Mouse (Mus musculus) heart, embryonic 15.5 days (tissue): ENCODE results near the gene Gm20479. TPM values are rescaled to one million over a fixed set of nuclear protein-coding genes. Genes with fewer than 3 reads are reported as not detected.
A peak's percentile ranks its signal among the peaks of the same experiment; 100 is the strongest.

Source experiments
- ATAC-seq: fragments of 200-750 bp; cut with Nextera tagmentation; replicated peaks from 2 replicates; pipeline ENCODE4 v1.8.0; 2017; ENCODE audit warnings: low read depth, moderate TSS enrichment; ENCODE audit not compliant: insufficient number of reproducible peaks, insufficient read depth, low FRiP score
- H3K27ac ChIP-seq: fragments of 300-500 bp; sonication (generic); 2 replicates; pipeline ENCODE4 v1.5.1; 2015; ENCODE audit warnings: mild to moderate bottlenecking, inconsistent platforms
- H3K27me3 ChIP-seq: fragments of 300-500 bp; sonication (generic); 2 replicates; pipeline ENCODE4 v1.6.1; 2015; ENCODE audit warnings: inconsistent platforms
- H3K36me3 ChIP-seq: fragments of 300-500 bp; sonication (generic); 2 replicates; pipeline ENCODE4 v1.6.1; 2015; ENCODE audit warnings: mild to moderate bottlenecking, inconsistent platforms
- H3K4me1 ChIP-seq: fragments of 300-500 bp; sonication (generic); replicated peaks from 2 replicates; pipeline ENCODE4 v1.6.1; 2015; ENCODE audit warnings: inconsistent platforms
- H3K4me2 ChIP-seq: fragments of 300-500 bp; sonication (generic); 2 replicates; pipeline ENCODE4 v1.6.1; 2015; ENCODE audit warnings: inconsistent platforms, mild to moderate bottlenecking, moderate library complexity
- H3K4me3 ChIP-seq: fragments of 300-500 bp; sonication (generic); 2 replicates; pipeline ENCODE4 v1.5.1; 2015; ENCODE audit warnings: mild to moderate bottlenecking, inconsistent platforms
- H3K9ac ChIP-seq: fragments of 300-500 bp; sonication (generic); 2 replicates; pipeline ENCODE4 v1.6.1; 2015; ENCODE audit warnings: mild to moderate bottlenecking, inconsistent platforms
- H3K9me3 ChIP-seq: fragments of 300-500 bp; sonication (generic); replicated peaks from 2 replicates; pipeline ENCODE4 v1.6.1; 2016; ENCODE audit warnings: inconsistent platforms
- WGBS: fragments of 180-500 bp; shearing (Covaris S2); methylation state at CpG from one replicate; pipeline ENCODE4 v1.1.7; 2015; ENCODE audit warnings: mixed read lengths; 5-methylcytosine and 5-hydroxymethylcytosine counted together
- polyA plus RNA-seq: library from polyadenylated mRNA; unstranded; fragments of >200 nt; fragmentation: Nextera tagmentation; extraction: Ambion mirVana; gene quantifications from 2 replicates; pipeline ENCODE4 v1.2.1, GENCODE M21; 2015

Gm20479 gene
- polyA plus RNA-seq, 1 experiment from 2014 or later, result not detected

DNA sequence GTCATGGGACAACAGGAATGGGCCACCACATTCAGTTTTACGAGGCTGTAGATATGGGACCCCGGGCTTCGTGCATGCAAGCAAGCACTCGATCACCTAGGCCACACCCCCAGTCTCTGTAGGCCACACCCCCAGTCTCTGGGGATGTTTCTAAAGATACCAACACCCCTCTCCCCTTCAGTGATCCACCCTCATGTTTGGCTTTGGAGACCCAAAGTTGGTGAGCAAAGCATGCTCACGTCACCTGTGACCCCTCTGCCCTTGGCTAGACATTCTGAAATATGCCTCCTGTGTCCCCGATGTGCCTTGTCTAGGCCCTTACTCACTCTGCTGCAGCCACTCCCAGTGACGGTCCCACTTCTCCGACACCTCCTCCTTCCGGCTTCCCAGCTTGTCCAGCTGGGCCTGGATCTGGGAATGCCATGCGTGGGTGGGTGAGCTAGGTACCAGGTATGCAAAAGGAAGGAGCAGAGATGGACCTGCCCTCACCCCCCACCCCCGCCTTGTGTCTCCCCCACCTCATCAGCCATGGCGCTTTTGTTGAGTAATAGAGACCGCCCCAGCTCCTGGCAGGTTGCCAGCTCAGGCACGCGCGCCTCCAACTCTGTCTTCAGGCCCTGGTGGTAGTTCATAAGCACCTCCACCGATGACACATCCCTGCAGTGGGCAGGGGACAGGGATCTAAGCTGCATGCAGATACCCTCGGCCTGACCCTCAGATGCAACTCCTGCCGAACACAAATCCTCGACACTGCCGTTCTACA, 9.0 kb upstream of the Gm20479 start:
- Histone ChIP-seq H3K27ac (no peak overlapping the region), H3K4me1 (peaks cover 25% of the 10 kb centered on the region), H3K36me3 (no peaks in the 10 kb centered on the region), H3K4me2 (no peak overlapping the region), H3K4me3 (no peak overlapping the region), H3K9ac (no peak overlapping the region), H3K27me3 (peaks cover 95% of the 10 kb centered on the region), H3K9me3 (0 out of 2 replicates have a peak, but pooled peaks cover 4% of the 10 kb centered on the region)
- 36% methylated on average over 21 of the region's 21 CpGs for WGBS
- ATAC-seq, result no peak

DNA sequence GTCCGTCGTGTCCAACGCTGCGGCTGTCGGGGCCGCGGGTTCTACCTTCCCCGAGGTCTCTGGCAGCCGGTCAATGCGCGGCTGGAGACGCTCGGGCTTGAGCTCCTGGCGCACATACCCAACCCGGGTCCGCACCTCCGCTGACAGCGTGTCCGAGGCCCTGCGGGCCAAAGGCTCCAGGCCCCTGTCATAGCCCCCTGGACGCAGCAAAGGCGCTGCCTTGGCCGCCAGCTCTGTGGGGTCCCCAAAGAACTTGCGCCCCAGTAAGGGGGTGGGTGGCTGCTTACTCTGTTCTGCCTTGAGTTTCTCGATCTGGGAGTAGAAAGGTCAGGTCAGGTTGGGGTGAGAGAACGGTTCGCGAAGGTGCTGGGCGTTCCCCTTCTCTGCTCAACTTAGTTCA, 7.2 kb upstream of the Gm20479 start:
- H3K4me2 ChIP-seq, result peak overlapping the region; percentile 28
- 5% methylated on average over 29 of the region's 29 CpGs for WGBS
- no peak overlapping the region for H3K9ac ChIP-seq
- no peaks in the 10 kb centered on the region for H3K36me3 ChIP-seq
- H3K27ac ChIP-seq, result no peak overlapping the region
- H3K9me3 ChIP-seq, result no peaks in the 10 kb centered on the region
- H3K27me3 ChIP-seq, result peaks cover 76% of the 10 kb centered on the region
- H3K4me1 ChIP-seq, result peaks cover 25% of the 10 kb centered on the region
- H3K4me3 ChIP-seq, result 0 out of 2 replicates have a peak overlapping the region, but pooled peaks have one; percentile 9
- no peak for ATAC-seq

- peak overlapping the region; percentile 60 for H3K9ac ChIP-seq
- ATAC-seq, result peak; percentile 94
- H3K9me3 ChIP-seq, result no peaks in the 10 kb centered on the region
- H3K4me1 ChIP-seq, result peaks cover 29% of the 10 kb centered on the region
- under 1% methylated on average over 52 of the region's 52 CpGs for WGBS
- no peaks in the 10 kb centered on the region for H3K36me3 ChIP-seq
- peak overlapping the region; percentile 54 for H3K4me3 ChIP-seq
- peaks cover 47% of the 10 kb centered on the region for H3K27me3 ChIP-seq
- H3K4me2 ChIP-seq, result peak overlapping the region; percentile 91
- no peak overlapping the region for H3K27ac ChIP-seq
Observed at GRCm38 (mm10) chr7:27361283-27361946, 4.2 kb upstream of the Gm20479 start.

GRCm38 (mm10) chr7:27360749-27361148, 3.5 kb upstream of the Gm20479 start:
- Histone ChIP-seq H3K9ac (no peak overlapping the region), H3K27ac (no peak overlapping the region), H3K4me1 (peaks cover 27% of the 10 kb centered on the region), H3K4me2 (peak overlapping the region; percentile 91), H3K36me3 (no peaks in the 10 kb centered on the region), H3K27me3 (peaks cover 40% of the 10 kb centered on the region), H3K9me3 (no peaks in the 10 kb centered on the region), H3K4me3 (peak overlapping the region; percentile 54)
- no peak for ATAC-seq
- WGBS, result 46% methylated on average over 6 of the region's 6 CpGs

DNA sequence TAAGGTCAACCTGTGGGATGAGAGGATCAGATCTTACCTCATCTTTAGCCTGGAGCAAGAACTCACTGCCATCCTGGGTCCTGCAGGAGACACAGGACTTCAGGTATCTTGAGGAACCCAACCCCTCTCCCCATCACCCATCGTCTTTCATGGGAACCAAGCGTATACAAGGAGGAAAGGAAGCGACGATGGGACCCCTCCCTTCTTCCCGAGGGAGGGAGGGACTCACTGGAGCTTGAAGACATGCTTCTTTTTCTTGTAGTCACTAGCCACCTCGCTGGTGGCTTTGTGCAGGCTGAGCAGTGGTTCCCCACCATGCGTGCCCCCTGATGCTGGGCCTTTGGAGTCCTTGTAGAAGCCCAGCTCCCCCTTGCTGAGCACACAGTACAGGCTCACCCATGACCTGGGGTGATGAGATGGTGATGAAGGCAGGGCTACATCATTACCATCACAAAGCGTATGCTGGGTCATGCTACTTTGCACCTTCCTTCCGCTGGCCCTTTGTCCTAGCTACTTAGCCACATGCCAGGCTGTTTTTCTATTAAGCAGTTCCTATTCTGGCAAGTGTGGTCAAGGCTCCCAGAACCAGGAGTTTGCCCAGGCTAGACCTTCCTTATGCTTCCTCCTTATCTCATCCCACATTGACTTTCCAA, 2.6 kb upstream of the Gm20479 start:
- H3K9me3 ChIP-seq, result no peaks in the 10 kb centered on the region
- no peak overlapping the region for H3K4me2 ChIP-seq
- no peak for ATAC-seq
- H3K4me3 ChIP-seq, result no peak overlapping the region
- no peak overlapping the region for H3K9ac ChIP-seq
- H3K36me3 ChIP-seq, result no peaks in the 10 kb centered on the region
- peaks cover 31% of the 10 kb centered on the region for H3K27me3 ChIP-seq
- peaks cover 33% of the 10 kb centered on the region for H3K4me1 ChIP-seq
- H3K27ac ChIP-seq, result no peak overlapping the region
- WGBS, result 81% methylated on average over 9 of the region's 9 CpGs

DNA sequence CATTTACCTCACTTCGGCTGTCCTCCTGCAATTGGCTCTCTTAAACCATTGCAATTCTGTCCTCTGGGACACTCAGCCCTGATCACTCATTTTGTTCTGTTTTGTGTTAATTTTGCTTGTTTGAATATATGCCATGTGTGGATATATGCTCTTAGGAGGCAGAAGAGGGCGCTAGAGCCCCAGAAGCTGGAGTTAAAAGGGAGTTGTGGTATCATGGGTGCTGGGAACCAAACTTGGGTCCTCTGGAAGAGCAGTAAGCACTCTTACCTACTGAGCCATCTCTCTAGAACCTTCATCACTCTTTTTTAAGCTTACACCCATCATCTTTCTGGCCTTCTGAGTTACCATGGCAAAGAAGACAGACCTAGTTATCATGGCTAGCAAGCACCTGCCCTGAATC, 1.9 kb upstream of the Gm20479 start:
- no peak for ATAC-seq
- Histone ChIP-seq H3K4me2 (no peak overlapping the region), H3K9ac (no peak overlapping the region), H3K4me3 (no peak overlapping the region), H3K9me3 (no peaks in the 10 kb centered on the region), H3K4me1 (peaks cover 36% of the 10 kb centered on the region), H3K27me3 (peaks cover 24% of the 10 kb centered on the region), H3K27ac (no peak overlapping the region), H3K36me3 (no peaks in the 10 kb centered on the region)
- 69% methylated on average over 2 of the region's 2 CpGs for WGBS

- ATAC-seq, result no peak
- Histone ChIP-seq H3K9me3 (no peaks in the 10 kb centered on the region), H3K27ac (peak overlapping the region; percentile 73), H3K36me3 (no peaks in the 10 kb centered on the region), H3K4me2 (peak overlapping the region; percentile 83), H3K4me3 (peak overlapping the region; percentile 65), H3K9ac (no peak overlapping the region), H3K4me1 (peaks cover 31% of the 10 kb centered on the region), H3K27me3 (peaks cover 9% of the 10 kb centered on the region)
- 18% methylated on average over 3 of the region's 3 CpGs for WGBS
Observed at GRCm38 (mm10) chr7:27357595-27357978, 368 bp upstream of the Gm20479 start.

DNA sequence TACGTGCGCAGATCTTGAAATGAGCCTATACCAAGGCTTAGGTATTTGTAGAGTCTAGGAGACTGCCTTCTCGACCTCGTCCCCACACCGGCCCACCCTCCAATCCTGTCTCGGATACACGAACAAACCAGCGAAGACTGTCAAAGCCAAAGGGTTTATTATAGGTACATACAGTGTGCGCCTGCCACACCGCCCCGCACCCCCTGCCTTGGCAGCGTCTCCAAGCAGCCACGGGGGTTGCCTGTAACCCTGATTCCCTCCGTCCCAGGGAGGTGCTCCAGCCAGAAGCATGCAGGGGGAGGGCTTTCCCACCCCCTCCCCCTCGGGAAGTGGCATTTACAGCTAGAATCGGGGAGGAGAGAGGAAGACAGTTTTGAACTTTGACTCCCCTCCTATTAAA, 971 bp downstream of the Gm20479 start:
- WGBS, result 3% methylated on average over 16 of the region's 16 CpGs
- peak; percentile 24; the same call in 1 of the 2 replicates for ATAC-seq

DNA sequence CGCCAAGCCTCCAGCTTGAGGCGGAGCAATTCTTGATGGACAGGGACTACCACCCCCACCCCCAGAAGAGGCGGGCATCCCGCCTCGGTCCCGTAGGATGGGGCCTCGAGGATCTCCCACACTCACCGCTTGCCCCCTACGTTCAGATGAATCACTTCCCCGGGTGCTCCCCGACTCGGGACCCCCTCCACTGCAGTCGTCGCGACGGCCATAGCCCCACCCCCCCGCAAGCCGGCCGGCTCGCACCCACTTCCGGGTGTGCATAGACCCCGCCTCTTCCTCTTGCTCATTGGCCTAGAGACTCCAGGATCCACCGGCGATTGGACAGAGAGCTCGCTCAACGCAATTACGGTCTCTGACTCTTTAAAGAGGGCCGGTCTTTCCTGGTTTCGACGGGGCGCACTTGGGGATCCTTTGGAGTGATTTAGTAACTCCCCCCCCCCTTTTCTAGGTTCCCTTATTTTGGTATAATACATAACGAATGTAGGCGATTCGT, 1.4 kb downstream of the Gm20479 start, which contains the start of gene Shkbp1:
Shkbp1 (minus strand) TSS at position 275 of the 496 bp plus-strand sequence.
- Histone ChIP-seq H3K4me3 (peak within 1 kb of the TSS; percentile 65), H3K4me1 (peaks cover 26% of the 10 kb centered on the region), H3K4me2 (peak within 1 kb of the TSS; percentile 83), H3K36me3 (no peaks in the 10 kb centered on the region; the same call in 1 of the 2 replicates), H3K9me3 (no peaks in the 10 kb centered on the region), H3K27ac (peak within 1 kb of the TSS; percentile 73), H3K27me3 (no peaks in the 10 kb centered on the region), H3K9ac (peak within 1 kb of the TSS; percentile 53)
- peak; percentile 88 for ATAC-seq
- under 1% methylated on average over 34 of the region's 34 CpGs for WGBS

More for the DNA sequence above, 971 bp downstream of the Gm20479 start:
- Histone ChIP-seq H3K36me3 (no peaks in the 10 kb centered on the region; the same call in 1 of the 2 replicates), H3K27me3 (no peaks in the 10 kb centered on the region), H3K9ac (peak overlapping the region; percentile 53), H3K4me2 (peak overlapping the region; percentile 83), H3K4me3 (peak overlapping the region; percentile 65), H3K4me1 (peaks cover 26% of the 10 kb centered on the region), H3K9me3 (no peaks in the 10 kb centered on the region), H3K27ac (peak overlapping the region; percentile 73)

DNA sequence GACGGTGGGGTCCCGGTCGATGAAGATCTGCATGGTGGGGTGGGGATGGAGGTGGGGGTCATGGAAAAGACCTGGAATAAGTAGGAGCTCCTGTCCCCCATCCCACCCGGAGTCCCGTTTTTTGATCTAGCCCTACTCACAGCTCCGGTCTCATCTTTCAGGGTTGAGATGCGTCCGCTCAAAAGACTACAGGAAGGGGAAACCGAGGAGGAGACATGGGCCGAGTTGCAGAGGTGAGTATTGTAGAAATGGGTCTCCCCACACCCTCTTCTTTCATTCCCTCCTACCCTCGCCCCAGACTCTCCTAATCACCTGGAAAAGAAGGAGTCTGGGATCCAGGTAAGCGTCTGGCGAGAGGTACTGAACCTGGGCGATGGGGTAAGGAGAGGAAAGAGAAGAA, 2.0 kb downstream of the Gm20479 start:
- no peak for ATAC-seq
- Histone ChIP-seq H3K9ac (peak overlapping the region; percentile 52), H3K9me3 (no peaks in the 10 kb centered on the region), H3K4me1 (peaks cover 26% of the 10 kb centered on the region), H3K27me3 (no peaks in the 10 kb centered on the region), H3K4me3 (peak overlapping the region; percentile 65), H3K36me3 (peaks cover 5% of the 10 kb centered on the region; the same call in 1 of the 2 replicates), H3K4me2 (peak overlapping the region; percentile 83), H3K27ac (0 out of 2 replicates have a peak overlapping the region, but pooled peaks have one; percentile 35)
- 7% methylated on average over 14 of the region's 14 CpGs for WGBS

- 38% methylated on average over 4 of the region's 4 CpGs for WGBS
- Histone ChIP-seq H3K36me3 (peaks cover 8% of the 10 kb centered on the region; the same call in 1 of the 2 replicates), H3K4me1 (peaks cover 26% of the 10 kb centered on the region), H3K27ac (no peak overlapping the region), H3K4me3 (peak overlapping the region; percentile 65), H3K4me2 (peak overlapping the region; percentile 83), H3K27me3 (no peaks in the 10 kb centered on the region), H3K9me3 (no peaks in the 10 kb centered on the region), H3K9ac (no peak overlapping the region)
- ATAC-seq, result no peak
Observed at GRCm38 (mm10) chr7:27354783-27355182, 2.4 kb downstream of the Gm20479 start.
